Mouse (Mus musculus) hindbrain, embryonic 14.5 days (tissue): ENCODE data around the gene Upk3bl. TPM values are rescaled to one million over a fixed set of nuclear protein-coding genes. Genes with fewer than 3 reads are reported as not detected.

Experiments
- ATAC-seq: fragments of 200-750 bp; cut with Nextera tagmentation; 2 replicates; pipeline ENCODE4 v1.8.0; 2017; ENCODE audit warnings: moderate number of reproducible peaks, mild to moderate bottlenecking, moderate TSS enrichment, moderate library complexity; ENCODE audit not compliant: low FRiP score
- DNase-seq: peaks from one replicate; pipeline ENCODE4 v3.0.0-alpha.2; 2015; ENCODE audit warnings: low spot score
- H3K27ac ChIP-seq: fragments of 300-500 bp; sonication (generic); 2 replicates; pipeline ENCODE4 v1.5.1; 2014; ENCODE audit warnings: mild to moderate bottlenecking, moderate library complexity
- H3K27me3 ChIP-seq: fragments of 300-500 bp; sonication (generic); 2 replicates; pipeline ENCODE4 v1.6.1; 2014; ENCODE audit warnings: mild to moderate bottlenecking, low read length, mixed read lengths; ENCODE audit not compliant: control insufficient read depth, insufficient read depth
- H3K36me3 ChIP-seq: fragments of 300-500 bp; sonication (generic); replicated peaks from 2 replicates; pipeline ENCODE4 v1.6.1; 2014; ENCODE audit not compliant: control insufficient read depth, insufficient read depth
- H3K4me1 ChIP-seq: fragments of 300-500 bp; sonication (generic); replicated peaks from 2 replicates; pipeline ENCODE4 v1.6.1; 2014; ENCODE audit warnings: antibody characterized with exemption, low read length, mixed read lengths; ENCODE audit not compliant: control insufficient read depth, insufficient read depth
- H3K4me2 ChIP-seq: fragments of 300-500 bp; sonication (generic); replicated peaks from 2 replicates; pipeline ENCODE4 v1.6.1; 2014; ENCODE audit warnings: mild to moderate bottlenecking, moderate library complexity
- H3K4me3 ChIP-seq: fragments of 300-500 bp; sonication (generic); replicated peaks from 2 replicates; pipeline ENCODE4 v1.5.1; 2014; ENCODE audit warnings: mild to moderate bottlenecking, low read length
- H3K9ac ChIP-seq: fragments of 300-500 bp; sonication (generic); 2 replicates; pipeline ENCODE4 v1.6.1; 2014
- H3K9me3 ChIP-seq: fragments of 300-500 bp; sonication (generic); 2 replicates; pipeline ENCODE4 v1.6.1; 2016; ENCODE audit warnings: low read length; ENCODE audit not compliant: control insufficient read depth
- WGBS: fragments of 180-500 bp; shearing (Covaris S2); extraction: QIAGEN DNeasy Blood & Tissue Kit; methylation state at CpG from one replicate; pipeline ENCODE4 v1.1.7; 2014; 5-methylcytosine and 5-hydroxymethylcytosine counted together
- polyA plus RNA-seq: library from polyadenylated mRNA; unstranded; fragments of >200 nt; fragmentation: Nextera tagmentation; extraction: Ambion mirVana; gene quantifications from 2 replicates; pipeline ENCODE4 v1.2.1, GENCODE M21; 2014

Upk3bl gene
- polyA plus RNA-seq, 1 experiment from 2014 or later = not detected

GRCm38 (mm10) chr5:136077001-136077550, 22.8 kb downstream of the Upk3bl start:
- WGBS = 89% methylated on average over 9 of the region's 9 CpGs
- H3K27ac ChIP-seq = no peak overlapping the region
- H3K4me2 ChIP-seq = no peak overlapping the region
- H3K4me1 ChIP-seq = no peaks in the 10 kb centered on the region
- no peaks in the 10 kb centered on the region for H3K36me3 ChIP-seq
- DNase-seq (no peak), ATAC-seq (no peak)
- H3K27me3 ChIP-seq = no peaks in the 10 kb centered on the region; the same call in 1 of the 2 replicates
- H3K9ac ChIP-seq = no peak overlapping the region
- no peaks in the 10 kb centered on the region for H3K9me3 ChIP-seq
- H3K4me3 ChIP-seq = no peak overlapping the region

GRCm38 (mm10) chr5:136078136-136078535, 23.8 kb downstream of the Upk3bl start:
- ATAC-seq = no peak
- no peaks in the 10 kb centered on the region for H3K9me3 ChIP-seq

GRCm38 (mm10) chr5:136082345-136082744, 28.1 kb downstream of the Upk3bl start:
- Histone ChIP-seq H3K36me3 (no peaks in the 10 kb centered on the region), H3K27ac (no peak overlapping the region), H3K27me3 (no peaks in the 10 kb centered on the region), H3K4me3 (no peak overlapping the region), H3K9ac (no peak overlapping the region), H3K4me2 (no peak overlapping the region), H3K9me3 (no peaks in the 10 kb centered on the region), H3K4me1 (peaks cover 18% of the 10 kb centered on the region)
- ATAC-seq = no peak
- DNase-seq = no peak
- WGBS = 71% methylated on average over 4 of the region's 4 CpGs

More at GRCm38 (mm10) chr5:136078136-136078535, 23.8 kb downstream of the Upk3bl start:
- Histone ChIP-seq H3K4me1 (no peaks in the 10 kb centered on the region), H3K4me3 (no peak overlapping the region), H3K36me3 (no peaks in the 10 kb centered on the region), H3K4me2 (no peak overlapping the region), H3K27ac (no peak overlapping the region), H3K9ac (no peak overlapping the region), H3K27me3 (no peaks in the 10 kb centered on the region; the same call in 1 of the 2 replicates)
- WGBS = 94% methylated on average over 5 of the region's 5 CpGs
- DNase-seq = no peak

GRCm38 (mm10) chr5:136083669-136084107, 29.4 kb downstream of the Upk3bl start, which contains the start of gene Rasa4:
Gene Rasa4 (plus strand): TSS chr5:136083916.
- DNase-seq (peak; percentile 92), ATAC-seq (peak; percentile 97)
- peak within 1 kb of the TSS; percentile 82 for H3K4me2 ChIP-seq
- H3K27me3 ChIP-seq = no peaks in the 10 kb centered on the region
- peaks cover 18% of the 10 kb centered on the region for H3K4me1 ChIP-seq
- 0 out of 2 replicates have a peak within 1 kb of the TSS, but pooled peaks have one; percentile 17 for H3K27ac ChIP-seq
- no peaks in the 10 kb centered on the region for H3K9me3 ChIP-seq
- WGBS = 0% methylated on average over 23 of the region's 28 CpGs
- H3K4me3 ChIP-seq = peak within 1 kb of the TSS; percentile 48
- no peaks in the 10 kb centered on the region for H3K36me3 ChIP-seq
- H3K9ac ChIP-seq = peak within 1 kb of the TSS; percentile 62

- Histone ChIP-seq H3K4me1 (peaks cover 18% of the 10 kb centered on the region), H3K9me3 (no peaks in the 10 kb centered on the region), H3K27me3 (no peaks in the 10 kb centered on the region), H3K27ac (0 out of 2 replicates have a peak overlapping the region, but pooled peaks have one; percentile 17), H3K9ac (peak overlapping the region; percentile 62), H3K4me3 (peak overlapping the region; percentile 48), H3K36me3 (no peaks in the 10 kb centered on the region), H3K4me2 (peak overlapping the region; percentile 82)
- ATAC-seq (peak; percentile 28), DNase-seq (peak; percentile 30)
- WGBS = 3% methylated on average over 23 of the region's 23 CpGs
Observed at GRCm38 (mm10) chr5:136084144-136084881, 30.0 kb downstream of the Upk3bl start.

GRCm38 (mm10) chr5:136084891-136085651, 30.8 kb downstream of the Upk3bl start:
- 6% methylated on average over 21 of the region's 21 CpGs for WGBS
- DNase-seq (peak; percentile 56), ATAC-seq (peak; percentile 28; the same call in 1 of the 2 replicates)
- peak overlapping the region; percentile 48 for H3K4me3 ChIP-seq
- peak overlapping the region; percentile 53 for H3K27ac ChIP-seq
- H3K9me3 ChIP-seq = no peaks in the 10 kb centered on the region
- H3K9ac ChIP-seq = peak overlapping the region; percentile 53
- peaks cover 18% of the 10 kb centered on the region for H3K4me1 ChIP-seq
- no peaks in the 10 kb centered on the region for H3K36me3 ChIP-seq
- no peaks in the 10 kb centered on the region for H3K27me3 ChIP-seq
- H3K4me2 ChIP-seq = peak overlapping the region; percentile 82

GRCm38 (mm10) chr5:136086290-136086689, 32.0 kb downstream of the Upk3bl start:
- peak overlapping the region; percentile 82; the same call in 1 of the 2 replicates for H3K4me2 ChIP-seq
- DNase-seq = no peak
- no peak for ATAC-seq
- no peaks in the 10 kb centered on the region for H3K27me3 ChIP-seq
- H3K9me3 ChIP-seq = no peaks in the 10 kb centered on the region
- H3K36me3 ChIP-seq = no peaks in the 10 kb centered on the region
- H3K4me3 ChIP-seq = no peak overlapping the region
- H3K27ac ChIP-seq = no peak overlapping the region
- no peak overlapping the region for H3K9ac ChIP-seq
- peaks cover 18% of the 10 kb centered on the region for H3K4me1 ChIP-seq
- WGBS = 92% methylated on average over 8 of the region's 8 CpGs

GRCm38 (mm10) chr5:136088821-136089575, 34.7 kb downstream of the Upk3bl start:
- H3K27me3 ChIP-seq = no peaks in the 10 kb centered on the region
- H3K27ac ChIP-seq = no peak overlapping the region
- DNase-seq (no peak), ATAC-seq (no peak)
- peaks cover 18% of the 10 kb centered on the region for H3K4me1 ChIP-seq
- H3K4me3 ChIP-seq = no peak overlapping the region
- 19% methylated on average over 14 of the region's 14 CpGs for WGBS
- no peak overlapping the region for H3K9ac ChIP-seq
- no peak overlapping the region for H3K4me2 ChIP-seq
- no peaks in the 10 kb centered on the region for H3K9me3 ChIP-seq
- no peaks in the 10 kb centered on the region for H3K36me3 ChIP-seq
